Mouse (Mus musculus) neural tube, embryonic 11.5 days (tissue): ENCODE measurements around the gene Hils1. TPM values are rescaled to one million over a fixed set of nuclear protein-coding genes. Genes with fewer than 3 reads are reported as not detected.

ENCODE experiments used
- ATAC-seq: fragments of 200-750 bp; cut with Nextera tagmentation; 2 replicates; pipeline ENCODE4 v1.8.0; 2017; ENCODE audit warnings: moderate number of reproducible peaks, mild to moderate bottlenecking, moderate TSS enrichment, moderate library complexity; ENCODE audit not compliant: insufficient read depth, low FRiP score, low TSS enrichment
- DNase-seq: peaks from one replicate; pipeline ENCODE4 v3.0.0-alpha.2; 2015; ENCODE audit warnings: low spot score
- H3K27ac ChIP-seq: fragments of 300-500 bp; sonication (generic); 2 replicates; pipeline ENCODE4 v1.5.1; 2014; ENCODE audit warnings: low read depth, mild to moderate bottlenecking, low read length
- H3K27me3 ChIP-seq: fragments of 300-500 bp; sonication (generic); 2 replicates; pipeline ENCODE4 v1.6.1; 2014; ENCODE audit warnings: mild to moderate bottlenecking, low read length, mixed read lengths; ENCODE audit not compliant: control insufficient read depth, insufficient read depth
- H3K36me3 ChIP-seq: fragments of 300-500 bp; sonication (generic); 2 replicates; pipeline ENCODE4 v1.6.1; 2014; ENCODE audit warnings: mild to moderate bottlenecking, low read length, moderate library complexity, mixed read lengths; ENCODE audit not compliant: control insufficient read depth, insufficient read depth
- H3K4me1 ChIP-seq: fragments of 300-500 bp; sonication (generic); 2 replicates; pipeline ENCODE4 v1.6.1; 2014; ENCODE audit warnings: low read length, mixed read lengths; ENCODE audit not compliant: control insufficient read depth, insufficient read depth
- H3K4me2 ChIP-seq: fragments of 300-500 bp; sonication (generic); 2 replicates; pipeline ENCODE4 v1.6.1; 2014; ENCODE audit warnings: low read depth, mild to moderate bottlenecking, moderate library complexity
- H3K4me3 ChIP-seq: fragments of 300-500 bp; sonication (generic); 2 replicates; pipeline ENCODE4 v1.5.1; 2014; ENCODE audit warnings: low read depth, low read length
- H3K9ac ChIP-seq: fragments of 300-500 bp; sonication (generic); 2 replicates; pipeline ENCODE4 v1.6.1; 2014; ENCODE audit warnings: mild to moderate bottlenecking, low read length
- H3K9me3 ChIP-seq: fragments of 300-500 bp; sonication (generic); 2 replicates; pipeline ENCODE4 v1.6.1; 2016; ENCODE audit warnings: low read length; ENCODE audit not compliant: control insufficient read depth
- WGBS: fragments of 180-500 bp; shearing (Covaris S2); extraction: QIAGEN DNeasy Blood & Tissue Kit; methylation state at CpG from one replicate; pipeline ENCODE4 v1.1.7; 2014; 5-methylcytosine and 5-hydroxymethylcytosine counted together
- polyA plus RNA-seq: library from polyadenylated mRNA; unstranded; fragments of >200 nt; fragmentation: Nextera tagmentation; extraction: Ambion mirVana; gene quantifications from 2 replicates; pipeline ENCODE4 v1.2.1, GENCODE M21; 2014

The Hils1 gene
- polyA plus RNA-seq, 1 experiment from 2014 or later, result not detected

DNA sequence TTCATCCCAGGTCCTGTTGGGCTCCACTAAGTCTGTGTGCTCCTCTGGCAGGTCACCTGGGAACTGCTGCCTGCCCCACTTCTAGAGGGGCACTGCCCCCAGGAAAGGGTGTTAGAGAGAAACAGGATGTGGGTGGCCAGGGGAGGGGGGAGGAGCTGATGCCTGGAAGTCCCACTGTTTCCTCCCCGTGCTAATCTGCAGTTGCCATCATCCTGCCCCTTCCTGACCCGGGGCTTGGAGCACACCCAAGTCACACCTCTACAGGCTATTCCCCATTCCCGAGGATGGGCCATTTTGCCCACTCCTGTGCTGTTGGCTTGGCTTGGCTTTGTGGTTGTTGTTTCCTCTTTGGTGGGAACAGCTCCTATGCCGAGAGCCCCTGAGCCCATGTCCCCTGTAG, 33.2 kb downstream of the Hils1 start:
- peak overlapping the region; percentile 63 for H3K27ac ChIP-seq
- no peak overlapping the region for H3K4me2 ChIP-seq
- H3K4me1 ChIP-seq, result peaks cover 29% of the 10 kb centered on the region
- peak overlapping the region; percentile 29; the same call in 1 of the 2 replicates for H3K9ac ChIP-seq
- H3K9me3 ChIP-seq, result no peaks in the 10 kb centered on the region
- no peak for DNase-seq
- H3K4me3 ChIP-seq, result no peak overlapping the region
- H3K36me3 ChIP-seq, result peaks cover 19% of the 10 kb centered on the region
- no peaks in the 10 kb centered on the region for H3K27me3 ChIP-seq
- WGBS, result 53% methylated on average over 4 of the region's 4 CpGs
- no peak for ATAC-seq

DNA sequence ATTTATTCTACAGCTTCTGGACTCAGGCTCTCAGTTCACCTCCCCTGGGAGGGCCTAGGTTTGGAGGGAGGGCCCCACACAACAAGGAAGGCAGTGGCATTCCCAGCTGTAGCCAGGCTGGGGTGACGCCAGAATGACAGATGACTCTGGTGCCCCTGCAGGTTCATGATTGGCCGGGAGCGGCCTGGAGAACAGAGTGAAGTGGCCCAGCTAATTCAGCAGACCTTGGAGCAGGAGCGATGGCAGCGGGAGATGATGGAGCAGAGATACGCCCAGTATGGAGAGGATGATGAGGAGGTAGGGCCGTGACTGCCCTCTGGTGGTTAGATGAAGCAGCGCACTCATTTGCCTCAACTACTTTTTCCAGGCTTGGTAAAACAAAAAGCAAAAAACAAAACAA, 33.7 kb downstream of the Hils1 start:
- 3% methylated on average over 8 of the region's 8 CpGs for WGBS
- peaks cover 22% of the 10 kb centered on the region for H3K36me3 ChIP-seq
- no peaks in the 10 kb centered on the region for H3K9me3 ChIP-seq
- peaks cover 28% of the 10 kb centered on the region for H3K4me1 ChIP-seq
- H3K27ac ChIP-seq, result peak overlapping the region; percentile 63
- DNase-seq (peak; percentile 86), ATAC-seq (peak; percentile 79)
- no peak overlapping the region for H3K9ac ChIP-seq
- H3K4me3 ChIP-seq, result no peak overlapping the region
- no peaks in the 10 kb centered on the region for H3K27me3 ChIP-seq
- H3K4me2 ChIP-seq, result no peak overlapping the region

DNA sequence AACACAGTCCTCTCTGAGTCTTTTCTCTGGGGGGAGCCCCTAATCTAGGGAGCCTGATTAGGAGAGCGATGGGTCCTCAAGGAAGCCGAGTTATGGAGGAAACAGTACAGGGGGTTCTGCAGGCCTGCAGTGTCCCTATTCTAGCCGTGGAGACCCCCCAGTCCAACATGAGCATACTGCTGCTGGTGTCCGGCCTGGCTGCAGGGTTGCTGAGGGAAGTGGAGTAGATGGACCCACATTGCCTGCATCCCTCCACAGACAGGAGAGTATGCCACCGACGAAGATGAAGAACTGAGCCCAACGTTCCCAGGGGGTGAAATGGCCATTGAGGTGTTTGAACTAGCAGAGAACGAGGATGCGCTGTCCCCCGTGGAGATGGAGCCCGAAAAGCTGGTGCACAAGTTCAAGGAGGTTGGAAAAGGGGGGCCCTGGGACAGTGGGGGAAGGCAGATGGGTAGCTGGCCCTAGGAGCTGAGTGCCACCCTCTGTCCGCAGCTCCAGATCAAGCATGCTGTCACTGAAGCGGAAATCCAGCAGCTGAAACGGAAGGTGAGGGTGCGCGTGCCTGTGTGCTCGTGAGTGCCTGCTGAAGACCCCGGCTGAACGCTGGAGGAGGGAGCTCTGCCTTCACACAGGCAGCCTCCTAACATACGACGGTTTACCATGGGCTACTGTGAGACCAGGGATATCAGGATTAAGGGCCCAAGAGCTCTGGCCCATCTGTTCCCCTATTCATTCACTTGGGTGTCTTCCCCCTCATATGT, 34.4 kb downstream of the Hils1 start:
- H3K4me2 ChIP-seq, result no peak overlapping the region
- H3K4me3 ChIP-seq, result no peak overlapping the region
- no peak for DNase-seq
- no peak for ATAC-seq
- H3K27ac ChIP-seq, result no peak overlapping the region
- 87% methylated on average over 21 of the region's 21 CpGs for WGBS
- H3K9ac ChIP-seq, result no peak overlapping the region
- H3K4me1 ChIP-seq, result peaks cover 29% of the 10 kb centered on the region
- H3K36me3 ChIP-seq, result peaks cover 22% of the 10 kb centered on the region
- no peaks in the 10 kb centered on the region for H3K27me3 ChIP-seq
- H3K9me3 ChIP-seq, result no peaks in the 10 kb centered on the region

DNA sequence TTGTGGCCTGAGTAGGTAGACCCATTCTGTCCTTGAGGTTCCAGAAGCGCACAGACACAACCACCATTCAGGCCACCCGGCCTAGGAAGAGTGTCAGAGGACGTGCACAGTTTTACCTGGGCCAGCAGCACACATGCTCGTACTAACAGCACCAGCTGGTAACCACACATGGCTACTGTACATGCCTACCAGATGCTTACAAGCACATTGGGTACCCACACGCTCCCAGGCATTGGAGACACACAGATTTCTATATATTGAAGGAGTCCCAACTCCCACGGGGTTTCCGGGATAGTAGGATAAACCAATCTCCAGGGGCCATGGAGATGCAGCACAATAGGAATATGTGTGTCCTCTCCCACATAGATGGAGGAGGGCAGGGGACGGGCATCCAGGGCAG, 35.3 kb downstream of the Hils1 start:
- Histone ChIP-seq H3K9me3 (no peaks in the 10 kb centered on the region), H3K36me3 (peaks cover 22% of the 10 kb centered on the region), H3K4me1 (peaks cover 33% of the 10 kb centered on the region), H3K27me3 (no peaks in the 10 kb centered on the region), H3K27ac (no peak overlapping the region), H3K4me2 (no peak overlapping the region), H3K9ac (no peak overlapping the region), H3K4me3 (no peak overlapping the region)
- ATAC-seq (no peak), DNase-seq (no peak)
- WGBS, result 95% methylated on average over 8 of the region's 8 CpGs

DNA sequence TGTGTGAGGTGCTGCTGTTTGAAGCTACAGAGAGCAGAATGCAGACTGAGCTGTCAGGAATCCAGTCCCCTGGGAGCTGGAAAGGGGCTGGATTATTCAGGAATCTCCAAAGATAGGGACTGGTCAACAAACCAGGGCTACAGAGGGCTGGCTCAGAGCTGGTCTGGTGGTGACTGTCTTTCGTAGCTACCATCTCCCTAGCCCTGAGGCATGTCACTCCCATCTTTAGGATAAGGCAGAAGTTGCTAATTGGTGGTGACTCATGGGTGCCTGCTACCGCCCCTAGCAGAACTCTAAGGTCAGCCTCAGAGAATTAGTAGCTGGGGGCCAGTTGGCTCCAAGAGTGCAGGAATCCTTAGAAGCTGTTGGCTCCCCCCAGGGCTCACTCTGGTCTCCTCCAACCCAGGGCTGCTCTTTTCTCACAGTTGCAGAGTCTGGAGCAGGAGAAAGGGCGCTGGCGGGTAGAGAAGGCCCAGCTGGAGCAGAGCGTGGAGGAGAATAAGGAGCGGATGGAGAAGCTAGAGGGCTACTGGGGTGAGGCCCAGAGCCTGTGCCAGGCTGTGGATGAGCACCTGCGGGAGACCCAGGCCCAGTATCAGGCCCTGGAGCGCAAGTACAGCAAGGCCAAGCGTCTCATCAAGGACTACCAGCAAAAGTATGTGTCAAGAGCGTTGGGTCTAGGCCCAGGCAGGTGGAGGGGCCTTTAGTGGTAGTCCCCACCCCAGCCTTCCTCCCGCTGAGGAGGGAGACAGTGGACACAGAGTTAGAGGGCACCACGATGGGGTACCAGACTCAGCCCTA, 36.9 kb downstream of the Hils1 start:
- Histone ChIP-seq H3K4me2 (no peak overlapping the region), H3K36me3 (peaks cover 17% of the 10 kb centered on the region), H3K4me1 (peaks cover 34% of the 10 kb centered on the region), H3K4me3 (no peak overlapping the region), H3K27me3 (no peaks in the 10 kb centered on the region), H3K27ac (no peak overlapping the region), H3K9me3 (no peaks in the 10 kb centered on the region), H3K9ac (no peak overlapping the region)
- DNase-seq (no peak), ATAC-seq (no peak)
- 86% methylated on average over 12 of the region's 12 CpGs for WGBS

DNA sequence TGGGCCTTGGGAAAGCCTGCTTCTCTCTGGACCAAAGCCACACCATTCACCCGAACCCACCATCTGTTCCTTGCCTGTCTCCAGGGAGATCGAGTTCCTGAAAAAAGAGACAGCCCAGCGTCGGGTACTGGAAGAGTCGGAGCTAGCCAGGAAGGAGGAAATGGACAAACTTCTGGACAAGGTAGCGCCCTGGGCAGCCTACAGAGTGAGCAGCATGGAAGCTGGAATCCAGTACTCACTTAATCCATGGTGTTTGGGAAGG, 37.5 kb downstream of the Hils1 start:
- Histone ChIP-seq H3K4me1 (peaks cover 33% of the 10 kb centered on the region), H3K9ac (no peak overlapping the region), H3K27ac (no peak overlapping the region), H3K9me3 (no peaks in the 10 kb centered on the region), H3K36me3 (peaks cover 17% of the 10 kb centered on the region), H3K27me3 (no peaks in the 10 kb centered on the region), H3K4me3 (no peak overlapping the region), H3K4me2 (no peak overlapping the region)
- no peak for DNase-seq
- 59% methylated on average over 6 of the region's 6 CpGs for WGBS
- ATAC-seq, result no peak

DNA sequence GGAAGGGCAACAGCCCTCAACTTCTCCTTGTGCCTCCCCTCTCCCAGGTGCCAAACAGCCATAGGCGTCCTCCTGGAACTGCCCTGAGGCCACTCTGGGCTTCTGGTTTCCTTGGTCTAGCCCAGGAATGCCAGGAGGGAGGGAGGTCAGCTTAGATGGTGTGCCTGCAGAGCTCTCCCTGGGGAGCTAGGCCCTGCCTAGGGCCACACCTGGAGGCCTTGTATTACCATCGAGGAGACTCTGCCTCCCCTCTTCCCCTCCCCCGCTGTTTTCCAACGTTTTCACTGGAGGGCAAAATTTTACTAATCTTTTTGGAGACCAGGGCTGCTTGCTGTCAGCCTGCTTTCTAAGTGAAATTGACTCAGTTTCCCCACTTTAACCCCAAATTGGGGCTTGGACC, 38.6 kb downstream of the Hils1 start:
- H3K9ac ChIP-seq, result peak overlapping the region; percentile 65
- no peak for ATAC-seq
- no peaks in the 10 kb centered on the region for H3K9me3 ChIP-seq
- DNase-seq, result no peak
- H3K4me3 ChIP-seq, result no peak overlapping the region; the same call in 1 of the 2 replicates
- peaks cover 13% of the 10 kb centered on the region for H3K36me3 ChIP-seq
- no peaks in the 10 kb centered on the region for H3K27me3 ChIP-seq
- peak overlapping the region; percentile 78 for H3K4me2 ChIP-seq
- H3K27ac ChIP-seq, result peak overlapping the region; percentile 58; the same call in 1 of the 2 replicates
- WGBS, result 43% methylated on average over 4 of the region's 4 CpGs
- peaks cover 23% of the 10 kb centered on the region for H3K4me1 ChIP-seq

DNA sequence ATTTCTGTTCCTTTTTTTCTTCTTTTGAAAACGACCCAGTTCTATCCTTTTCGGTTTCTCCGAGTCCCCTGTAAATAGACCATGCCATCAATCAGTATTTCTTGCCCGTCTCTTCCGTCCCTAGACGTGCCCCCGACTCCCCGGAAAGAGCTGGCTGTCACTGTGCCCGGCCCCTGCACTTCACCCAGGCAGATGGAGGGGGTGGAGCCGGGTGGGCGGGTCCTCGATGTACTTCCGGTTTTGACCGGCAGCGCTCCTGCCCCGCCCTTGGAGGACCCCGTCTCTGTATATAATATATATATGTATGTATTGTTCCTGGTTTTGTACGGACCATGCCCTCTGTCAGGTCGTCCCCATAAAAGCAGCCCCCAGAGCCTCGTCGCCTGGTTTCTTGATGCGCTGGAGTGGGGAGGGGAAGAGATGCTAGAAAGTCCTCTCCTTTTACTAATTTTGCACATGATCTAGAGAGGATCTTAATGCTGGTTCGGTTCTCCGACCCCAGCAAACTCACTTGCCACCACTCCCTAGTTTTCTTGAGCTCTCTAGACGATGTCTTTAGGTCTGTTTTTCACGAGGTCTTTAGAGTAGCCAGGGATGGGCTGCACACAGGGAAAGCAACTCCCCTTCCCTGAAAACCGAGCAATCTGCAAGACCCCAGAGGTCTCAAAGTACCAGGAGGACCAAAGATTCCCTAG, 39.3 kb downstream of the Hils1 start:
- DNase-seq (peak; percentile 88), ATAC-seq (peak; percentile 70)
- Histone ChIP-seq H3K27me3 (no peaks in the 10 kb centered on the region), H3K4me1 (peaks cover 26% of the 10 kb centered on the region), H3K4me2 (peak overlapping the region; percentile 78), H3K36me3 (peaks cover 11% of the 10 kb centered on the region), H3K27ac (peak overlapping the region; percentile 58), H3K4me3 (peak overlapping the region; percentile 27), H3K9ac (peak overlapping the region; percentile 65), H3K9me3 (no peaks in the 10 kb centered on the region)
- WGBS, result 3% methylated on average over 27 of the region's 27 CpGs
